ENCODE assay signal across 15 mouse cellular contexts in the genomic region with DNA sequence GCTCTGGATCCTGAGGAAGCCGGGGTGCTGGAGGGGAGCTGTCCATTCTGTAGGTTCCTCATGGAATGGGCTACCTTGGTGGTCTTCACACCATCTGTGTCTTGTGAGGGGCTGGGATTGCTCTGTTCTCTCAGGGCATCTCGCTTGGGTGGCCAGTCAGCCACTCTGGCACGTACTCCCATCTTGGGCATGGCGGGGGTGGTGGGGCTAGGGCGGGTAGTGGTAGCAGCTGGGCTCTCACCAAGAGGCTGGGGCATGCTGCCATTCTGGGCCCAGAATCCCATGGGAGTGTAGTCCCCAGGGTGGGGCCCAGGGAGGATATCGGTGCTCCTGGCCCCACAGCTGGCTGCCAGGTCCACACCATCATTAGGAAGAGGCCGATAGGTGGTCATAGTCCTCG.
"Had no signal": no experiment of that assay in that cellular context is flagged by ENCODE, and none has a peak within 500 bp of the region (broad histone marks: within the 10 kb centered on the region; RNA-seq: fewer than 3 reads in every experiment).

No protein-coding gene starts in this region.

- H3K9me3 ChIP-seq: midbrain, embryonic 12.5 days; neural tube, embryonic 12.5 days; stomach, embryonic 15.5 days had no signal

- H3K9ac ChIP-seq: lung, embryonic 14.5 days; midbrain, embryonic 12.5 days; neural tube, embryonic 12.5 days; stomach, embryonic 15.5 days had no signal

- H3K27me3 ChIP-seq: midbrain, embryonic 12.5 days; neural tube, embryonic 12.5 days; stomach, embryonic 15.5 days had no signal

- H3K4me1 ChIP-seq: midbrain, embryonic 10.5 days; midbrain, embryonic 12.5 days; neural tube, embryonic 12.5 days; stomach, embryonic 15.5 days had no signal

- ATAC-seq: midbrain, embryonic 16.5 days had no signal

- DNase-seq: lung, adult 18-20 months; lung, embryonic 14.5 days; lung, postnatal 10 days; lung, postnatal 4 days; midbrain, embryonic 14.5 days; right cerebral cortex, postnatal 14 days; thymus, adult 2 months; thymus, postnatal 25 days; thymus, postnatal 4 days had no signal

- H3K4me2 ChIP-seq: lung, embryonic 14.5 days; midbrain, embryonic 12.5 days; neural tube, embryonic 12.5 days; stomach, embryonic 15.5 days had no signal

- H3K4me3 ChIP-seq: midbrain, embryonic 10.5 days; midbrain, embryonic 12.5 days; myocyte; neural tube, embryonic 12.5 days; stomach, embryonic 15.5 days had no signal

- H3K27ac ChIP-seq: midbrain, embryonic 10.5 days; midbrain, embryonic 12.5 days; neural tube, embryonic 12.5 days; stomach, embryonic 15.5 days had no signal
